Mouse (Mus musculus) intestine, embryonic 16.5 days (tissue): ENCODE results near the gene Tigar. TPM values are rescaled to one million over a fixed set of nuclear protein-coding genes. Genes with fewer than 3 reads are reported as not detected.

ENCODE experiments used
- ATAC-seq: fragments of 200-750 bp; cut with Nextera tagmentation; 2 replicates; pipeline ENCODE4 v1.8.0; 2017; ENCODE audit warnings: moderate TSS enrichment, moderate library complexity
- H3K27ac ChIP-seq: fragments of 300-500 bp; sonication (generic); 2 replicates; pipeline ENCODE4 v1.5.1; 2014; ENCODE audit warnings: mild to moderate bottlenecking, low read length
- H3K27me3 ChIP-seq: fragments of 300-500 bp; sonication (generic); replicated peaks from 2 replicates; pipeline ENCODE4 v1.6.1; 2014; ENCODE audit warnings: low read length, control low read depth, mixed read lengths; ENCODE audit not compliant: control insufficient read depth, insufficient read depth
- H3K36me3 ChIP-seq: fragments of 300-500 bp; sonication (generic); 2 replicates; pipeline ENCODE4 v1.6.1; 2014; ENCODE audit warnings: low read length, control low read depth; ENCODE audit not compliant: control insufficient read depth, insufficient read depth
- H3K4me1 ChIP-seq: fragments of 300-500 bp; sonication (generic); 2 replicates; pipeline ENCODE4 v1.6.1; 2014; ENCODE audit warnings: low read length, control low read depth, mixed read lengths; ENCODE audit not compliant: control insufficient read depth, insufficient read depth
- H3K4me2 ChIP-seq: fragments of 300-500 bp; sonication (generic); 2 replicates; pipeline ENCODE4 v1.6.1; 2014; ENCODE audit warnings: low read depth, low read length, control low read depth
- H3K4me3 ChIP-seq: fragments of 300-500 bp; sonication (generic); 2 replicates; pipeline ENCODE4 v1.5.1; 2014; ENCODE audit warnings: mild to moderate bottlenecking, low read length
- H3K9ac ChIP-seq: fragments of 300-500 bp; sonication (generic); 2 replicates; pipeline ENCODE4 v1.6.1; 2014; ENCODE audit warnings: low read depth, low read length
- H3K9me3 ChIP-seq: fragments of 300-500 bp; sonication (generic); 2 replicates; pipeline ENCODE4 v1.6.1; 2016; ENCODE audit warnings: low read length, control low read depth; ENCODE audit not compliant: control insufficient read depth
- WGBS: fragments of 180-500 bp; shearing (Covaris S2); extraction: QIAGEN DNeasy Blood & Tissue Kit; methylation state at CpG from one replicate; pipeline ENCODE4 v1.1.7; 2014; 5-methylcytosine and 5-hydroxymethylcytosine counted together
- polyA plus RNA-seq: library from polyadenylated mRNA; unstranded; fragments of >200 nt; fragmentation: Nextera tagmentation; extraction: Ambion mirVana; gene quantifications from 2 replicates; pipeline ENCODE4 v1.2.1, GENCODE M21; 2015

Gene Tigar
- polyA plus RNA-seq, 1 experiment from 2014 or later = 4.6 TPM

- ATAC-seq = no peak
- Histone ChIP-seq H3K4me1 (no peaks in the 10 kb centered on the region), H3K4me3 (no peak overlapping the region), H3K9ac (no peak overlapping the region), H3K36me3 (no peaks in the 10 kb centered on the region), H3K27ac (no peak overlapping the region), H3K4me2 (no peak overlapping the region), H3K27me3 (peaks cover 3% of the 10 kb centered on the region; the same call in 1 of the 2 replicates), H3K9me3 (no peaks in the 10 kb centered on the region)
- 84% methylated on average over 4 of the region's 4 CpGs for WGBS
Observed at GRCm38 (mm10) chr6:127059975-127060374, 49.4 kb downstream of the Tigar start.

DNA sequence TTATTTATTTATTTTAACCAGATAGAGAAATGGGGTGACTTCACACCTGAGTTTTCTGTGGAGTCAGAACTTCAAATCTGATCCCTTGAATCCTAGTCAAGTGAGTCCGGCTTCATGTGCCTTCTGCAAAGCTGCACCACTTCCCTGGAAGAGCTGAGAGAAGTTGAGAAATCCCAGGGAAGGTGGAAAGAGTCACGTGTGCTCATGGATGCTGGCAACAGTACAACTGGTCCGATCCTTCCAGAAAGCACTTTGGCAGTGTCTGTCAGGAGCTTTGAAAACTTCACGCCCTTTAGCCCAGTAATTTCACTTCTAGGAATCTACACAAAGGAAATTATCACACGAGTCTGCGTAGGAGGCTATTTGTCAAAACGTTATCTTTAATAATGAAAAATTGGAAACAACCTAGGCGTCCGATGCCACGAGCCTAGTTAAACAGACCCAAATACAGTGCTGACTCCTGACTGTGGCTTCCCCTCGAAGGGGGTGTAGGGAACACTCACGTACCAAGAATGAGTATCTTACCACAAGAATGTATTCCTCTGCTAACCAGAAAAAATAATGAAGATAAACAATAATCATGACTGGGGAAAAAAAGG is 52.3 kb downstream of the Tigar start:
- Histone ChIP-seq H3K27ac (no peak overlapping the region), H3K36me3 (no peaks in the 10 kb centered on the region), H3K4me2 (no peak overlapping the region), H3K27me3 (no peaks in the 10 kb centered on the region), H3K4me1 (no peaks in the 10 kb centered on the region), H3K9me3 (no peaks in the 10 kb centered on the region), H3K4me3 (no peak overlapping the region), H3K9ac (no peak overlapping the region)
- 55% methylated on average over 12 of the region's 12 CpGs for WGBS
- ATAC-seq = no peak

DNA sequence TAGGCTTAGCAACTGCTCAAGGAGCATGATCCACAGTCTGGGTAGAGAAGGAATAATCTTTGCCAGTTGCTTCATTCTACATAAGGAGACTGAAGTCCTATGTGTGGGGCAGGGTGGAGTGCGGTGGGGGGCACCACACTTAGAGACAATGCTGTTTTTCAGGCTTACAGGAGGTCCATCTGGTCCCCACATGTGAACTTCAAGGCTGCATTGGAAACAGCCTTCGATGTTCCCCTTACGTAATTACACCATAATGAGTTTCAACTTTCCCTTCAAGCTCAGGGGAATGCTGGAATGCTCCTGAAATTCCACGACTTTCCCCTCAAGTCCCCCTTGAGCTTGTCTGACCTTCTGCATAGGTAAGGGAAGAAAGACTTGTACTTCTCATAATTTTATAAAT is 58.5 kb downstream of the Tigar start:
- no peak for ATAC-seq
- Histone ChIP-seq H3K27ac (no peak overlapping the region), H3K36me3 (no peaks in the 10 kb centered on the region), H3K27me3 (no peaks in the 10 kb centered on the region), H3K4me3 (no peak overlapping the region), H3K4me2 (no peak overlapping the region), H3K4me1 (no peaks in the 10 kb centered on the region), H3K9ac (no peak overlapping the region), H3K9me3 (no peaks in the 10 kb centered on the region)
- 73% methylated on average over 4 of the region's 4 CpGs for WGBS

DNA sequence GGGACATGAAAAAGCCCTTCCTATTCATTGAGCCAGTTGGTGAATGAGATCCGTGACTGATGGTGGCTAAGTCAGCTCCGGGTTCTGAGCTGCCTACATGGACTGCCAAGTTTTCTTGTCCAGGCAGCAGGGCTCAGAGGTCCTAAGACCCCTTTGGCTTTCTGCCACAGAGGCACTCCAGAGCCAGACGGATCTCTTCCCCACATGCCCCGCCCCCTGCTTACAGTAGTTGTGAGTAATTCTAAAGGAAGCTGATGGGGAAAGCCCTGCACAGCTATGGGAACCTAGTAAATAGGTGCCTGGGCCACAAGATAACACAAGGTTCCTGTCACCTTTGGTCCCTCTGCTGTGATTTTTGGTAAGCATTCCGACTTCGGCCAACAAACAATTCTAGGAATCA is 64.4 kb downstream of the Tigar start:
- Histone ChIP-seq H3K4me2 (no peak overlapping the region), H3K4me1 (peaks cover 4% of the 10 kb centered on the region; the same call in 1 of the 2 replicates), H3K27me3 (no peaks in the 10 kb centered on the region), H3K9me3 (no peaks in the 10 kb centered on the region), H3K36me3 (no peaks in the 10 kb centered on the region), H3K27ac (no peak overlapping the region), H3K4me3 (no peak overlapping the region), H3K9ac (no peak overlapping the region)
- ATAC-seq = no peak
- 45% methylated on average over 6 of the region's 6 CpGs for WGBS

Other genes starting within 250 kb of the Tigar start
- gene Dyrk4, start 187.7 kb downstream of the Tigar start, polyA plus RNA-seq = not detected in 2 replicates
- gene Rad51ap1, start 170.0 kb downstream of the Tigar start, polyA plus RNA-seq = 35.2 and 37.1 TPM in 2 replicates
- gene D6Wsu163e, start 169.6 kb downstream of the Tigar start, polyA plus RNA-seq = 20.7 and 23.1 TPM in 2 replicates
- not detected in 2 replicates for gene Fgf6, start 94.0 kb downstream of the Tigar start, polyA plus RNA-seq
- gene Fgf23, start 36.7 kb downstream of the Tigar start, polyA plus RNA-seq = not detected in 2 replicates
- 822 and 875 TPM in 2 replicates for gene Ccnd2, start 42.6 kb upstream of the Tigar start, polyA plus RNA-seq